Mouse (Mus musculus): ENCODE measurements around the gene Phldb2.

Phldb2 gene

DNA sequence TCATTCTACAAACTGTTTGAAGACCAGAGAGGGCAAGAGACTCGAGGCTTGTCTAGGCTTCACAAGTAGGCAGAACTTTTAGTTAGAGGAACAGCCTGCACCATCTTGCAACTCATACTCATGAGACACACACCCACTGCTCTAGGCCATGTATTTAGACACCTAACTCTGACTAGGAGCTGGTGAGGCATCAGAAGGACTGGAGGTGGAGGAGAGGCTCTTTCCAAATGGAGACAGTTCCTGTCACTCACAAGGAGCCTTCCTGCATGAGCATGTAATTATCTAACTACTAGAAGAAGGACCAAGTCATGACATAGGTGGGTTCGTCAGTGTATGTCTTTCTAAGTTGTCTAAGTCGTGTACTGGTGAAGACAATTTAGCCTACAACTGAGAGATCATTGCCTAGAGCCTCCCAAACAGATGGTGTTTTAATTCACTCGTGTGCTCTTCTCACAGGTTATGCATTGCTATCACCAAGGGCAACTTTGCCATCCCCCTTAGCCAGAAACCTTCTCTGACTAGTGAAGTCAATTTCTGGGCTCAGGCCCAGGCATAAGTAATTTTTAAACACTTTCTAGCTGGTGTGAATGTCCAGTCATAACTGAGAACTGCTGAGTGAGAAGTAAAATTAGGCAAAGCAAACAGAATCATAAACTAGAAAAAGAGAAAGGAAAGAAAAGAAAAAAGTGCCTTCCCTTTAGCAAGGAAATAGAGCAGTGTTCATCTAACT, 62.8 kb downstream of the Phldb2 start:
- DNase-seq, result no peak

DNA sequence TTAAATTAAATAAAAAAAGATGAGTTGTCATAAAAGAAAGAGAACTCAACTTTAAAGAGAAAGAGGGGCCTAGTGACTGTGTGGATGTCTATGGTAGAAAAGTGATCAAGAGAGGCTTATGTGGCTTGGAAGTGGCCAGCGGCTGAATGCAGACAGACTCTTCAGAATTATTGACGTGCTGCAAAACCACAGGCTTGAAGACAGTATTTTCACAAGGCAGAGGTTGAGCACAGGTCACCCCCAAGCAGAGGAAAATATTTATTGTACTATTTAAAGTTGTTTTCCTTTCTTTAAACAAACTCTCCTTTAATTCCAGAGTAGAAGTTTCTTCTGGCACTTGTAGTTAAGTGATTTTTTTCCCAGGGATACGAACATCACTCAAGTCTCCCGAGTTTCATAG, 63.8 kb downstream of the Phldb2 start:
- no peak for DNase-seq

DNA sequence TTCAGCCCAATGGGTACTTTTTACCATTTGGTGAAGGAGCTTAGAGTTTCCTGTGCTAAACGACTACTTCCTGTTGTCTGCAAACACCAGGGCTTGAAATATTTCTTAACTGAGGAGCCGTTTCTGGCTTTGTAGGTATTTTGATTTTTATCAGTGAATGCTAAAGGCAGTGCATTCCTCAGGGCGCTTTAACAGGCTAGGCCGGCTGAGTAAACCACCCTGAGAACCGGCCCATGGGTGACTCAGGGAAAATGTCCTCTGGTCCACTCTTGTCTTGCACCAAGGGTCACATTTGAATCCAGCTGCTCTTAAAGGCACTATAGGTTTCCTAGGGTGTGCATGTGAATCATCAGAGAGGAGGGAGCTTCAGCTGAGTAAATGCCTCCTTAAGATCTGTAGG, 66.8 kb downstream of the Phldb2 start:
- DNase-seq, result no peak

DNA sequence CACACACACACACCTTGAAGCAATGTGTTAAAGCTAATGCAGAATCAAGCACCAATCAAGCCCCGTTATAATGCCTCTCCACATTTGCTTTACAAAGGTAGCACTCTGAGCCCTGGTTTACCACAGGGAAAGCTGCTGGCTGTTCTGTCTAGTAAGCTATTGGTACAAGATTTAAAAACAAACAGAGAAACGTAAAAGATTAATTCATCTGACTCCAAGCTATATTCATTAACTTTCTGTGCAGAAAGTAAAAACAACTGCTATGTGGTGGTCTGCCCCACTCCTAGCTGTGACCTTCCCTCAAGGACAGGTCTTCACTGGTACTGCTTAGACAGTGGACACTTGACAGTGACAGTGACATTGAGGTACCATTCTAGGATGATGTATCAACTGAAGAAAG, 69.2 kb downstream of the Phldb2 start:
- DNase-seq, result no peak

DNA sequence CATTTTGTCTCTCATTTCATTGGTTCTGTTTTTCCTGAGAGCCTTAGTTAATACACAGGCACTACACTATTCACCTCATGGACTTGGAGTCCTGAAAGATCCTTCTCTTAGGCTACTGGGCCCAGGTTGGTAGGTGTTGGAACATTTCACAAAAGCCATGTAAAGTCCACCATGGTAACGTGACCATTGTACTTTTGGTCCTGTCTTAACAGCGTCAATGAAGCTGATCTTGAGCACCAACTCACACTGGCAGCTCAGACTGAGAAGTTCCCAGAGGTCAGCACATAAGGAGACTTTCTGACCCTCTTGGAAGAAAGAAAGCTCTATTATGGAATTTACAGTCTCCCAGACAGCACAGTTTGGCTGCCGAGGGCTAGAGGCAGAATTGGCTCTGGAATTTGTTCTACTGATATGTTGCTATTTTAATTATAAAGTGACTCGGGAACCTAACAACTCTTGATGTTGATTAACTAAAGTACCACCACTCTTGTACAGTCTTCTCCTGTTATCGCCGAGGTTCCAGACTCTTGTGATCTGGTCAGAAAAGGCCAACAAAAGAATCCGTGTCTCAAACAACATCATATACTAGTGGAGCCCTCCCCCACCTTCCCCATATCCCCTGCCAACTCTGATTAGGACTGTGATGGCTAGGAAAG, 72.1 kb downstream of the Phldb2 start:
- no peak for DNase-seq

DNA sequence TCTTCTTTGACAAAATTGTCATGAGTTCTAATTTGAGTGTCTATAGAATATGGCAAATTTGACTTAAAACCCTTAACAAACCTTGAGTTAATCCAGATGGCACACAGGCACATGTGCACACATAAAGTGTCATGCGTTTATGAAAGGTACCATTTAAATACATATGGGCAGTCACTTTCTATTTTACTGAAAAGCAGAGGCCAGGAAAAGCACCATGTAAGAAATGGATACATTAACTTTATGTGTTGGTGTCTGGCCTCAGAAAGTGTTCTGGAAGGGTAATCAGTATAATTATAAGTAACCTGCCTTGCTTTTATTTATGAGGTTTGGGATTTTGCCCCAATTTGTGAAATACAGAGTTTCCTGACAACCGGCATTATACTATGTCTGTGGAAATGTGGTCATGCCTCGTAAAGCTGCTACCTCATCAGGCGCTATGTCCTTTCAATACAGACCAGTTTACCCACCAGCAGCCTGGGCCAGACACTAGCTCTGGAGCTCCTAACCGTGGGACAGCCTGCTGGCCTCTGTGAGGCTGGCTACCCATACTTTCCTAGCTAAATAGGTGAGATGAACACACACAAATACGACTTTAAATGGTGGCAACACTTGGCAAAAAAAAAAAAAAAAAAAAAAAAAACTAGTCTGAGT, 73.2 kb downstream of the Phldb2 start:
- DNase-seq, result no peak

DNA sequence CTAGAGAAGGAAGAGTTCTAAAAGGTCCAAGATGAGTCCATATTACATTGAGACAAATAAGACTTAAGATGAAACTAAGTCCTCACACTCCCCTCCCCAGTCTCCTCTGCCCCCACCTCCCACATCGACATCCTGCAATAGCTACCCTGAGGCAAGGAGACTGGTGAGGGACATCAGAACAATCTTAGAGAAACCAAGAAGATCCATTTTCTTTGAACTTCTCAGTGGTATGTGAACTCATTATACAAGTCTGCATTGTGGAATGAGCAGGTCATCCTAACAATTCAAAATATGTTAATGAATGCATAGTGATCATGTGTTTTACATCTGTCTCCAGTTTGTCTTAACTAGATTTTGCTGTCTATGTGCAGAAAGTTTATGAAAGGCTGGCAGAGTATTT, 75.7 kb downstream of the Phldb2 start:
- DNase-seq, result no peak

DNA sequence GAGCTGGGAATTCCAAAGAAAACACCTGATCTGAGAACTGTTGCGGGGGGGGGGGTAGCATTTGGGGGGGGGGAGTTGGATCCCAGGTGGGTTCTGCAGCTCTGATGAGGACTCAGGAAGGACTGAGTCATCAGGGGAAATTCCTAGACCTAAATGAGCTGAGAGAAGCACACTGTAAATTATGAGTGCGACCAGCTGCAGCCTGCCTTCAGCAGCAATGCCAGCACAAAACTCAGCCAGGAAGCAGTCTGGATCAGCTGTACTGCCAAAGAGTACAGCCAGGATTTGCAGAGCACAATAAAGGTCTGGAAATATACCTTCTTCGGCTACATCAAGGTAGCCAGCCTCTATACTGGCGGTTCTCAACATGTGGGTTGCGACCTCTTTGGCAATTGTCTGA, 76.2 kb downstream of the Phldb2 start:
- no peak for DNase-seq

DNA sequence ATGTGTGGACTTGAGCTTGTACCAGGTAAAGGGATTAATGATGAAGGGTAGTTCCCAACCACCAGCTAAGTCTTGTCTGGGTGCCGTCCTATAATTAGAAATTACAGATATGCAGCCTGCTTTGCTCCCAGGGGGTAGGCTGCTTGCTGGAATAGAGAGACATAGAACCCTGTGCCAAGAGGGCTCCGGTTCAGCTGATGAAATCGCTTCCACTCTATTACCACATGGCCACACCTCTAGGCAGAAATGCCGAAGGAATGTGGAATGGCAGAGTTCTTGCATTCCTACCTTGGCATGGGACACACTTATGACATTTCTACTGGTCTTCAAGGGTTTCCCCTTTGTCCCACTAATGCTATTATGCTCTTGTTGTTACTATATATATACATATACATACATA, 80.0 kb downstream of the Phldb2 start:
- DNase-seq, result no peak

DNA sequence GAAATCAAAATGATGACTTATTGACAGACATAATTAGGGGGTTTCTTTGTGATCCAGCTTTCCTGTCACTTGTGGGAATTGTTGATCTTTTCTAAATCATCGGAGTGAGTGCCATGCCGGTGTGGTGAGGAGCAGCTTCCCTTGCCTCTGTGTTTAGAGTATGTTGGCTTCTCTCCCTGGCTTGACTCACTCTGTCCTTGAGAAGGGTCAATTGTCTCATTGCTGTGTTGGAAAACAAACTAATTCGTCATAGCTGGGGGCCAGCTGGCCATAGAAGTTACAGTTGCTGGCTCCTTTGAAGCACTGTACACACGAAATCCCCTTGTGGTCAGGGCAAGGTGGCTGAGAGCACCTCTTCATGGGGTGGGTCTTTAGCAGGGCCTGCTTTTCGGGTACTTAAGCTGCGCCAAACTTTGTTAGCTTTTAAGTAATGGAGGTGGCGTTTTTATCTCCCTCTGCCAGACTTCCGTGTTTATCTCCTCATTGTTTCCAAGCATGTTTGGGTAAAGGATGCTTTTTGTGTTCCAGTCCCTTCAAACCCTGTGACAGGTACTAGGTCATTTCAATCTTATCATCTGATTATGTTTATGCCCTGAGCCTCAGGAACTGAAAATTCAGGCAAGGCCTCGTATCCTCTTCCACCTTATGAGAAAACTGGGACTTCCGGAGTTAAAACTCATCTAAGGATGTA, 82.0 kb downstream of the Phldb2 start:
- no peak for DNase-seq

DNA sequence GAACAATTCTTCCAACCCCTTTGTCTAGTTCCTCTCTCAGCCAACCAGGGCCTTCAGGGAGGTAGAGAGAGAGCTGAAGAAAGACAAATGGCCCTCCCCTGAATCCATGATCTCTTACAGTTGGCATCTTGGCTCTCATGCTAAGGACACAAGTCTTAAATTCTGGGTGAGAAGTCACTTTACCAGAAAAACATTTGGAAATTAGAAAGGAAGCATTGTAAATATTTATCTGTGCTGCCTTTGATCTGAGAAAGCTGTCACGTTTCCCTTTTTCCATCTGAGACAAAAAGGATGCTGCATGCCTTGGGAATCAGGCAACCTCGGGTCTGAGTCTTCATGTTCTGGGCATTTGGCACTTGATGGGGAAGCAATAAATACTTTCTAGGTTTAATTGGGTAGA, 82.7 kb downstream of the Phldb2 start:
- DNase-seq, result no peak

DNA sequence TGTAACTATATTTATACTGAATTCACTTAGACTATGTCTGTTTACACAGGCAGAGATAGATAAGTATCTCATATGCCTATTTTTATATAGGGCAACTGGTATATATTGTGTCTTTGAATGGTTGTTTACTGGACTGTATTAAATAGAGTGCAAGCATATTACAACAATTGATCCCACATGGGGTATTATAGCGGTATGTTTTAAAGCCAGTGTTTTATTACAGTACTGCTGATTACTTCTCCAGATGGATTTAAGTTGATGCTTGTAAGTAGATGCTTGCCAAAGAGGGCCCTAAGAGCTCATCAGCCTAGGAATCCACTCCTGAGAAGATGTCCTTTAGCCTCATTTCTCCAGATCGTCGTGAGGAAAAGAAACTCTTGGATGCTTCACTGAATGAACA, 84.4 kb downstream of the Phldb2 start:
- DNase-seq, result no peak

DNA sequence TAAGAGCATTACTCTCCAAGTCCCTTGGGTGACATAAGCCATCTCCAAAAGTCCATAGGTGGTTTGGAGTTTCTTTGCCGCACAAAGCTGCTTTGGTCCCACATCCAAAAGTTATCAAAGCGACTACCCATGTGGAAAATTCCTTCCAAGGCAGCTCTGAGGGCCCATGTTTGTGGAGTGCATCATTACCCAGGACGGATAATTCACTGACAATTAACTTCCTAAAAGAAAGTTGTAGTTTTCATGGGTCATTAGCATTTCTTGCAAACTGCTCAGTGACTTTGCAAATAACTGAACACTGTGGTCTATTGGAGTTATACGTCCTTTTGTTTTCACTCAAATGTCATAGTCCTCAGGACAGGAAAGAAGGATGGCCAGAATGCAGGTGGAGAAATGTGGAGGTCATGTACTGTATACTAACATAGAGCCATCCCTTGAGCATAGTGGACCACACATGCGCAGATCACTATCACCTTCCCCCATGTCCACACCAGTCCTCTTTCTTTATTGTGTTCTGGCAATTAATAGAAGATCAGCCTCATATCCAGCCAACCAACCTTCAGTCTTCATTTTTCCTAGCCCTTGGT, 96.0 kb downstream of the Phldb2 start:
- DNase-seq, result no peak

DNA sequence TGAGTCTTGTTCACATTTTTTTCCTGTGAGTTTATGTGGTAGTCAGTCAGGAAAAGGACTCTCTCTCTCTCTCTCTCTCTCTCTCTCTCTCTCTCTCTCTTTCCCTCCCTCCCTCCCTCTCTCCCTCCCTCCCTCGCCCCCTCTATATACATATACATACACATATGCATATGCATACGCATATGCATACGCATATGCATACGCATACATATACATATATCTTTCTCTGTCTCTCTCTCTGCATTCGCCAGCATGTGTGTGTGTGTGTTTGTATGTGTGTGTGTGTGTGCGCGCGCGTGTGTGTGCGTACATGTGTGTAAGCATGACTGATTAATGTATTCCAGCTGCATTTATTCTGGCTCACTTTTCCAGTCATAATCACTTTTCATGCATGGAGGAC, 98.9 kb downstream of the Phldb2 start:
- DNase-seq, result no peak

DNA sequence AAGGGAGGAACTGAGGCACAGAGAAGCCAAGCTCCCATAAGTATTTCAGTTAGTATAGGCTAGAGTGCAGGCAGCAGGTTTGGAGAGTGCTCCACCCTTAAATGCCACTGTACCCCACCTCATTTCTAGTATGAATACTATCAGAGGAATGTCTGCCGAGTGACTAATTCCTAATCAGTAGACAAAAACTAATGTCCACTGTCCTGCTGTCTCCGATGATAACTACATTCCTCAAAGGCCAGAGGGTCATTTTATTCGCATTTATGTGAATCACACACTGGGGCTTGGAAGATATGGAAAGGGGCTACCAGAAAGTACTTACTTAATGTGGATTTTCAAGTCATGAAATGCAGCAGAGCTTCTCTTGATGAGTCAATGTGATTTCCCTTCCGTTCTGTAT, 104.4 kb downstream of the Phldb2 start:
- DNase-seq, result no peak

DNA sequence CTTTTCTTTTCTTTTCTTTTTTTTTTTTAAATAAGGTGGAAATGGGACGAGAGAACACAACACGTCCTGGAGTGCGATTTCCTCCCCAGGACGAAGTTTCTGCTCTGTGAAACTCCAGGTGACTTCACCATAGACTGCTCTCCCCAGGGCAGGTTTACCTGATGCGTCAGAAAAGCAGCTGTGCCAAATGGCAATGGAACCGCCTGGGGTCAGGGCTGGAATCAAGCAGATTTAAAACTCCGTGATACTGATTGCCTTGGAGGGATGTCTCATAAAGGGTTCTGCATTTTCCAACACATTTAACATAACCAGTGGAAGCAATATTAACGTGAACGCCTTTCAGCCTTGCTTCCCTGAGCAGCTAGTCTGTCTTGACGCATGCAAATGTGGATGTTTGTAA, 108.5 kb downstream of the Phldb2 start:
- DNase-seq, result peak; percentile 49

DNA sequence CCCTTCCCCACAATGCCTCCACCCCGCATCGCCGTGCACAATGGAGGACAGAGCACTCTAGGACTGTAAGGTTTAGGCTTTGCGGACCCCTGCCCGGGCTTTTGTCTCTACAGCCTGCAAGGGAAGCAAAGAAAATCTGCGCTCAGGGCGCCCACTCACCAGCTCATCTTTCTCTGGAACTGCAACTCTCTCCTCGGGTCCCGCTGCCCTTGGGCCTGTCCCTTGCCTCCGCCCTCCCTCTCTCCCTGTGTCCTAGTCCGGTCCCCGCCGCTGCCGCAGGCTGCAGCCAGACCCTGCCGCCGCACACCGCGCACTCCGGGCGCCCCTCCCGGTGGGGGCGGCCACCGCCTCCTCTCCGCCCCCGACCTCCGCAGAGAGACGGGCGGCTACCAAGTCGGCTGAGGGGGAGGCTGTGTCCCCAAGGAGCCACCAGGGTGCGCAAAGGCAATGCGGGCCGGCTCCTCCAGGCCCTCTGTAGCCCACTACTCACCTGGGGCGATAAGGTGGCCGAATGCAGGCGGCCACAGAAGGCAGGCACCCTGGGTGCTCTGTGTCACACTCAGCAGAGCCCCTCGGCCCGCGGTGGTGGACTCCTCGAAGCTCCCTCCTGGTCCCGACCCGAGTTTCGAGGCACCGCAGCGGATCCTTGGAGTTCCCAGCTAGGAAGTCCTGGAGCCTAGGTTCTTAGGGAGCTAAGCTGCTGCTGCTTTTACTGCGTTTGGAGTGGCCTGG, 109.2 kb downstream of the Phldb2 start:
- DNase-seq, result peak; percentile 94

DNA sequence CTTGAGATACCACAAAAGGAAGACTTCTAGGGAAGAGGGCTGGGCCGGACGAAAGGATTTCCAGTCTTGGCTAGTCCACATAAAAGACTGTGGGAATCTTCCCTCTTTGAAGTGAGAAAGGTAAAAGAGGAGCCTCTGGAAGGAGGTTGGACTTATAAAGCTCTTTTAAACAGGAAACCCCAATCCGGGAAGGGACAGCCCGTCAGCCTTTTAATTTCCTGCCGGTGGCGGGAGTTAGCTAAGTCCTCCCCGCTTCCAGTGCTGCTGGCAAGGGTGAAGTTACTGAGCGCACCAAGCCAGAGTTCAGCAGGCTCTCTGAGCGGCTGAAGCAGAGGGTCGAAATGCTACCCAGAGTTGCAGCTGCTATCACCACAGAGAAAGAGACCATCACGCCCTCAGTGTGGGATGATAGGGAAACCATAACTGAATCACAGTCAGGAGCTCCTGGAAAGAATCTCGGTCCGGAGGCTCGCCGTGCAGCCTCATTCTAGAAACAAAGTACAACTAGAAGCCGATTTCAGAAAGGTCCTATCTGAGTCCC, 110.0 kb downstream of the Phldb2 start:
- peak; percentile 71 for DNase-seq

DNA sequence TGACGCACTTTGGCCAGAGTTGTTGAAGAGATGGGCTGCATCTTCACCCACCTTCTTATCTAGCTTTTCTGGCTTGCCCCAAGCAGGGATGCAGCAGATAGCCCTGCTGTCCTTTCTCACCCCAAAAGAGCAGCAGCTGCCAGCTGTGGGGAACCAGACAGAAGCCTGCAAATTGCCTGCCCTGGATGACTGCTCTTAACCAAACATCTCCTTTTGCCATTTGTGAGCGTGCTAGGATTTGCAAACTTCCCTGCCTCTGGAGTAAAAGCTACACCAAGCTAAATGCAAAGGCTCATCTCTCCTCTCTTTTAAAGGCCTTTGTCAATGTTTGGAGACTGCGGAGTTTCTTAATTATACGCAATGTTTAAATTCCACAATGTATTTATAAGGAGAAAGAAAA, 111.0 kb downstream of the Phldb2 start:
- DNase-seq, result no peak

DNA sequence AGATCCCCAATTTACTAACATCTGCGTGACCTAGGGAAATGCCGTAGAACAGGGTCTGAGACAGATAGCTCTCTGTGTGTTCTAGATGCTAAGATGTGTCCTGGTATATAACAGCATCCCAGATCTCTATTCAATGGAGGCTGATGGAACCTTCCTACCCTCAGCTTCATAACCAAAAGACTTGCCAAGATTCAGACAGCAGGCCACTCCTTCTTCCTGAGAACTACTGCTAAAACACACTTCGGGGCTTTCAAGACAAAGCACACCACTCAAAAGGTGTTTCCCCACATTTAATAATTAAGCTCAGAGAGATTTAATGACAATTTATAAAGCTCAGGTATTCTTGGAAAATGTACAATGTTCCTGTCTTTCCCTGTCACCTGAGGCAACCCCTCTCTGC, 111.6 kb downstream of the Phldb2 start:
- no peak for DNase-seq

DNA sequence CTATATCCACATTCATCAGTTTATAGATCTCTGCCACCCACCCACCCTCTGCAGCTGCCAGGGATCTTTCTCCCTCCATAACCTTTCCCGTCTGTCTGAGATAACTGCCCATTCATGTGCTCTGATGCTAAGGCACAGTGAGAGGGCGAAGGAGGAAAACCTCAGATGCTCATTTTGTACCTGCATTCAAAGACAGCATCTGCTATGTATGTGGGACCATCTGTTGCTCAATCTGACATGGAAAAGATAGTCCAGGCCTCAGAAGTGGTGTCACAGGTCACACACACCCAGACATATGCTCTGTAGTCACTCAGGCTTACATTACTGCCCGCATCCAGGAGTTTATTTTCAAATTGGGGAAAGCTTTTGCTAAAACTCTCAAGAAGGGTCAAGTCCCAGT, 112.4 kb downstream of the Phldb2 start:
- no peak for DNase-seq

DNA sequence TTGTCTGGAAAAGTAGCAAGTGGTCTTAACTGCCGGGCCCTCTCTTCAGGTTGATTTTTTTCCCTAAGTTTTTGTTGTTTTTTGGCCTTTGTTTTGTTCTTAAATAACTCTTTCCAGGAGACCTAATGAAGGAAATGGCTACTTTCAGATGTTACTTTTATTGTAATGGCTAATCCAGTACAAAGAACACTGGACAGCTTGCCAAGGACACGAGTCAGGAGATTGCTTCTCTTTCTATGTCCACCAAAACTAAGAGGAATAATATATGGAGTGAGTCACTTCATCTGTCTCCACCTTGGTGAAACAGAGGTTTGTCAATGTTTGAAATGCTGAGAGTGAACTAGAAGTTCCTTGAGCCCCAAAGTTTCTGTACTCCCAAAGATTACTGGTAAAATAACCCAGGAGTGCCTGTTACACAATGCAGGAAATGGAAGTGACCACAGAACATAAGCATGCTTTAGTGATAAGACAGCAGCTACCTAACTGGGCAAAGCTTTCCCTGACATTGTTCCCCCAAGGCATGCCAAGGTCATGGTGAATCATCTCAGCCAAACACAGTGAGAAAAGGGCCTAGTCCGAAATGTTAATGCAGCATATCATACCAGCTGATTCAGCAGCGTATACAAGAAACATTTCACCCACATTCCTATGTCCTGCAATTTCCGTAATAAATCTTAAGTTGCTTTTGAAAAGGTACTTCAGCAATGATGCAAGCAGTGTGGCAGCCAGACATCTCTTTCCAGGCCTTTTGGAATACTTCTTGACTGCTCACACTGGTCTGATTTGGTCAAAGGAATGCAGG, 115.7 kb downstream of the Phldb2 start:
- DNase-seq, result no peak
